Mouse (Mus musculus): ENCODE measurements around the gene Tas2r144. TPM values are rescaled to one million over a fixed set of nuclear protein-coding genes. Genes with fewer than 3 reads are reported as not detected.
A peak's percentile ranks its signal among the peaks of the same experiment; 100 is the strongest.

Gene Tas2r144
- polyA plus RNA-seq, 1 experiment: not detected

- Histone ChIP-seq H3K4me1 (ENCODE audit: control insufficient read depth, insufficient read depth, low read length) (peaks cover 2% of the 10 kb centered on the region; the same call in 1 of the 2 replicates), H3K4me3 (ENCODE audit: control insufficient read depth, low read depth, low read length) (no peak overlapping the region), H3K27me3 (ENCODE audit: control insufficient read depth, insufficient read depth, low read length) (no peaks in the 10 kb centered on the region), H3K36me3 (ENCODE audit: control insufficient read depth, insufficient read depth, low read length) (no peaks in the 10 kb centered on the region), H3K27ac (ENCODE audit: control insufficient read depth, insufficient read depth, low read depth, low read length) (no peak overlapping the region)
- TF ChIP-seq POLR2A (IDR thresholded peaks at IDR 0.05; ENCODE audit: control insufficient read depth, low read depth, low read length) (no peak), CTCF (IDR thresholded peaks at IDR 0.05; ENCODE audit: control insufficient read depth, insufficient read depth, insufficient replicate concordance, low read depth, low read length) (no peak)
Observed at GRCm38 (mm10) chr6:42247173-42247572, 32.0 kb downstream of the Tas2r144 start.

GRCm38 (mm10) chr6:42247981-42248380 is 32.9 kb downstream of the Tas2r144 start:
- Histone ChIP-seq H3K4me1 (ENCODE audit: control insufficient read depth, insufficient read depth, low read length) (peaks cover 2% of the 10 kb centered on the region; the same call in 1 of the 2 replicates), H3K27me3 (ENCODE audit: control insufficient read depth, insufficient read depth, low read length) (no peaks in the 10 kb centered on the region), H3K36me3 (ENCODE audit: control insufficient read depth, insufficient read depth, low read length) (no peaks in the 10 kb centered on the region), H3K4me3 (ENCODE audit: control insufficient read depth, low read depth, low read length) (no peak overlapping the region), H3K27ac (ENCODE audit: control insufficient read depth, insufficient read depth, low read depth, low read length) (no peak overlapping the region)
- TF ChIP-seq POLR2A (IDR thresholded peaks at IDR 0.05; ENCODE audit: control insufficient read depth, low read depth, low read length) (no peak), CTCF (IDR thresholded peaks at IDR 0.05; ENCODE audit: control insufficient read depth, insufficient read depth, insufficient replicate concordance, low read depth, low read length) (no peak)

- Histone ChIP-seq H3K36me3 (ENCODE audit: control insufficient read depth, insufficient read depth, low read length) (no peaks in the 10 kb centered on the region), H3K27me3 (ENCODE audit: control insufficient read depth, insufficient read depth, low read length) (no peaks in the 10 kb centered on the region), H3K4me3 (ENCODE audit: control insufficient read depth, low read depth, low read length) (no peak overlapping the region), H3K4me1 (ENCODE audit: control insufficient read depth, insufficient read depth, low read length) (no peaks in the 10 kb centered on the region), H3K27ac (ENCODE audit: control insufficient read depth, insufficient read depth, low read depth, low read length) (no peak overlapping the region)
- TF ChIP-seq POLR2A (IDR thresholded peaks at IDR 0.05; ENCODE audit: control insufficient read depth, low read depth, low read length) (no peak), CTCF (IDR thresholded peaks at IDR 0.05; ENCODE audit: control insufficient read depth, insufficient read depth, insufficient replicate concordance, low read depth, low read length) (no peak)
Observed at GRCm38 (mm10) chr6:42251791-42252190, 36.7 kb downstream of the Tas2r144 start.

GRCm38 (mm10) chr6:42253103-42253502 is 38.0 kb downstream of the Tas2r144 start:
- no peak for TF ChIP-seq CTCF (IDR thresholded peaks at IDR 0.05; ENCODE audit: control insufficient read depth, insufficient read depth, insufficient replicate concordance, low read depth, low read length)
- no peak for TF ChIP-seq POLR2A (IDR thresholded peaks at IDR 0.05; ENCODE audit: control insufficient read depth, low read depth, low read length)
- no peak overlapping the region for H3K27ac ChIP-seq (ENCODE audit: control insufficient read depth, insufficient read depth, low read depth, low read length)
- H3K27me3 ChIP-seq (ENCODE audit: control insufficient read depth, insufficient read depth, low read length): no peaks in the 10 kb centered on the region
- no peak overlapping the region for H3K4me3 ChIP-seq (ENCODE audit: control insufficient read depth, low read depth, low read length)
- H3K4me1 ChIP-seq (ENCODE audit: control insufficient read depth, insufficient read depth, low read length): no peaks in the 10 kb centered on the region
- no peaks in the 10 kb centered on the region for H3K36me3 ChIP-seq (ENCODE audit: control insufficient read depth, insufficient read depth, low read length)

- TF ChIP-seq CTCF (IDR thresholded peaks at IDR 0.05; ENCODE audit: control insufficient read depth, insufficient read depth, insufficient replicate concordance, low read depth, low read length) (peak; percentile 53; the same call in 1 of the 2 replicates), POLR2A (IDR thresholded peaks at IDR 0.05; ENCODE audit: control insufficient read depth, low read depth, low read length) (no peak)
- no peak overlapping the region for H3K27ac ChIP-seq (ENCODE audit: control insufficient read depth, insufficient read depth, low read depth, low read length)
- H3K4me1 ChIP-seq (ENCODE audit: control insufficient read depth, insufficient read depth, low read length): peaks cover 4% of the 10 kb centered on the region; the same call in 1 of the 2 replicates
- no peaks in the 10 kb centered on the region for H3K27me3 ChIP-seq (ENCODE audit: control insufficient read depth, insufficient read depth, low read length)
- H3K4me3 ChIP-seq (ENCODE audit: control insufficient read depth, low read depth, low read length): no peak overlapping the region
- H3K36me3 ChIP-seq (ENCODE audit: control insufficient read depth, insufficient read depth, low read length): no peaks in the 10 kb centered on the region
Observed at GRCm38 (mm10) chr6:42257303-42257863, 42.3 kb downstream of the Tas2r144 start.

- no peak overlapping the region for H3K4me3 ChIP-seq (ENCODE audit: control insufficient read depth, low read depth, low read length)
- no peak overlapping the region for H3K27ac ChIP-seq (ENCODE audit: control insufficient read depth, insufficient read depth, low read depth, low read length)
- TF ChIP-seq POLR2A (IDR thresholded peaks at IDR 0.05; ENCODE audit: control insufficient read depth, low read depth, low read length) (no peak), CTCF (IDR thresholded peaks at IDR 0.05; ENCODE audit: control insufficient read depth, insufficient read depth, insufficient replicate concordance, low read depth, low read length) (no peak)
- peaks cover 13% of the 10 kb centered on the region for H3K4me1 ChIP-seq (ENCODE audit: control insufficient read depth, insufficient read depth, low read length)
- H3K36me3 ChIP-seq (ENCODE audit: control insufficient read depth, insufficient read depth, low read length): no peaks in the 10 kb centered on the region
- H3K27me3 ChIP-seq (ENCODE audit: control insufficient read depth, insufficient read depth, low read length): no peaks in the 10 kb centered on the region
Observed at GRCm38 (mm10) chr6:42260430-42260829, 45.3 kb downstream of the Tas2r144 start.

- H3K27ac ChIP-seq (ENCODE audit: control insufficient read depth, insufficient read depth, low read depth, low read length): no peak within 1 kb of the TSS
- H3K4me3 ChIP-seq (ENCODE audit: control insufficient read depth, low read depth, low read length): no peak within 1 kb of the TSS; the same call in 1 of the 2 replicates
- H3K36me3 ChIP-seq (ENCODE audit: control insufficient read depth, insufficient read depth, low read length): no peaks in the 10 kb centered on the region
- TF ChIP-seq CTCF (IDR thresholded peaks at IDR 0.05; ENCODE audit: control insufficient read depth, insufficient read depth, insufficient replicate concordance, low read depth, low read length) (no peak), POLR2A (IDR thresholded peaks at IDR 0.05; ENCODE audit: control insufficient read depth, low read depth, low read length) (no peak)
- H3K27me3 ChIP-seq (ENCODE audit: control insufficient read depth, insufficient read depth, low read length): no peaks in the 10 kb centered on the region
- H3K4me1 ChIP-seq (ENCODE audit: control insufficient read depth, insufficient read depth, low read length): peaks cover 15% of the 10 kb centered on the region
Observed at GRCm38 (mm10) chr6:42261524-42262170, 46.5 kb downstream of the Tas2r144 start, which contains the start of gene Tmem139. TSS of gene Tmem139 (plus strand) at chr6:42261970.

Data from testis, adult 2 months (tissue).